Mouse (Mus musculus): ENCODE measurements around the gene Diaph2.
"Not testable (repeated sequence)": the region's sequence is repeated elsewhere in the genome, so short reads cannot be mapped to it uniquely, and the experiment has no call there.

The Diaph2 gene

GRCm38 (mm10) chrX:129833887-129834286 lies 84.3 kb downstream of the Diaph2 start:
- DNase-seq, result no peak

DNA sequence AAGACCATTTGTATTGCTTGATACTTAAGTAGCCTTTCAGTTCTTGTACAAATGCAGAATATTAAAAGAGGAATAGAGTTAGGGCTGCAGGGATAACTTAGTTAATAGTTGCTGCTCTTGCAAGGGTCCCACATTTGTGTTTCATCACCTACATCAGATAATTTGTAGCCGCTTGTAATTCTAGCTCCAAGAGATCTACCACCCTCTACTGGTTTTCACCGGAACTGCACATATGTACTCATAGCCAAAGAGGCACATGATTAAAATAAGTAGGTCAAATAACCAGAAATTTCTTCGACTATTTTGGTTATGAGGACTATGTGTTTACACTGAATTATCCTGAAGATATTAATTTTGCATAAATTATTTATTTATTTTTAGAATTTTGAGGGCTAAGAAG lies 134.9 kb downstream of the Diaph2 start:
- peak; percentile 1 for DNase-seq

DNA sequence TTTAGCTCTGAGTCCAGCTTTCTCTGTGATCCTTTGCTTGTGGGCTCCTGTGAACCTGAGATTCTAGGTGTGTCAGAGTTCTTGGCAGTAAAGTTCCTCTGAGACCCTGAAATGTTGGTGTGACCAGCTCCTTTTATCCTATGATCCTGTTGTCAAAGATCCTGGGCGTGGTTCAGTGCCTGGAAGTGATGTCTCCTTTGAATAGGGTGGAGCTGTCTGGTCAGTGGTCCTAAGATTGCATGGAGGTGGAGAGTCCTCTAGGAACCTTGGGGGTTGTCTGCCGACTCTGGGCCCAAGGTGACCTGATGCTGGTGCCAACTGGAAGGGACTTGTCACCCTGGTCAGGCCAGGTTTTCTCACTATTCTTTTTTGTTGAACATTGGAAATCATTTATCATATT lies 176.3 kb downstream of the Diaph2 start:
- DNase-seq, result no peak

GRCm38 (mm10) chrX:129974816-129975215 lies 225.3 kb downstream of the Diaph2 start:
- DNase-seq, result no peak

DNA sequence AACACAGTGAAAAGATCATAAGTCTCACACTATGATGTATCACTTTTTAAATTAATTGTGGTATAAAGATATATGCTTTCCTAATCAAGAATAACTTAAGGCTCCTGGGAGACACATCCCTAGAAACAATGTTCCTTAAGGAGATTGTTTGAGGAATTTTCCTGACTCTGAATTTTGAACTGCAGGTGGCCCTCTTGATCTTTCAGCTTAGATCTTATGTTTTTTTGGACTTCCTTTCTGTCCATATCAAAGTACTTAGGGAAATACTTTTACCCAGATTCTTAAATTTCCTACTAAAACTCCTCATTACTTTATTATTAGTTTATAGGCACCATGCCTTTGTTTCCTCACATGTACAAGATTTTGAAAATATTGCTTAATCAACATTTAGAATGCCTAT lies 258.7 kb downstream of the Diaph2 start:
- DNase-seq, result no peak

- no peak for DNase-seq
These were observed 270.2 kb downstream of the Diaph2 start for GRCm38 (mm10) chrX:130019735-130020134.

GRCm38 (mm10) chrX:130044525-130044924 lies 295.0 kb downstream of the Diaph2 start:
- DNase-seq, result no peak

- no peak for DNase-seq
These were observed 399.7 kb downstream of the Diaph2 start for GRCm38 (mm10) chrX:130149216-130149615.

DNA sequence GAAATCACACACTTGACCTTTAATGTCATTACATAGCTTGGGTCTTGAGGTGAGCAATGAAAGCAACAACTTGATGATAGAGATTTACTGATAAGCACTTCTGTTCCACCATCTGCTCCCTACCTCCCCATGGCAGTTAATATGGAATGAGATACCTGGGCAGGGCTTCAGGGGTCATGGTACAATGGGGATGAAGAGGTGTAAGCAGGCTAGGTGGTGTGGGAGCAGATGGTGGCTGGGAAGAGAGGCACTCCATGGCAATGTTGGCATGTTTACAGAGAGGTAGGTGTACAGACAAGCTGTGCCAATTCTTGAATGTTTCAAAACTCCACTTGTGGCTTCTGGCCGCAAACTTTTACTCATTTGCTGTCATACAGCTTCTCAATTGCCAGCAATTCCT lies 402.6 kb downstream of the Diaph2 start:
- DNase-seq, result no peak

DNA sequence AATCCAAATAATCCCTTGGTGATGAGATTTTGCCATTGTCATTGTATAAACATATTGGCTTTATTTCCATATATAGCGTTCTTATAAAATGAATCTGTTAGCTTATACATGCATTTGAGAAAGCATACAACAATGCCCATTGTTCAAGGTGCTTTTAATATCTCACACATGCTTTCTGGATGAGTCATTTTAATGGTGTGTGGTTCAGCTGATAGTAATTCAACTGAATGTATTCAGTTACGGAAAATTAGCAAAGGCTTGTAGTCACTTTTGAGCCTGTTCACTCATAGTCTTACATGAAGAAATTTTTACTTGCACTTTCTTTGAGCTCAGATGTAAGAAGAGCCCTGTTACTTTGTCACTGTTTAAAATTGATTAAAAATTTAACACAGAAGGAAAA lies 423.6 kb downstream of the Diaph2 start:
- no peak for DNase-seq

- no peak for DNase-seq
These were observed 438.3 kb downstream of the Diaph2 start for GRCm38 (mm10) chrX:130187891-130188290.

DNA sequence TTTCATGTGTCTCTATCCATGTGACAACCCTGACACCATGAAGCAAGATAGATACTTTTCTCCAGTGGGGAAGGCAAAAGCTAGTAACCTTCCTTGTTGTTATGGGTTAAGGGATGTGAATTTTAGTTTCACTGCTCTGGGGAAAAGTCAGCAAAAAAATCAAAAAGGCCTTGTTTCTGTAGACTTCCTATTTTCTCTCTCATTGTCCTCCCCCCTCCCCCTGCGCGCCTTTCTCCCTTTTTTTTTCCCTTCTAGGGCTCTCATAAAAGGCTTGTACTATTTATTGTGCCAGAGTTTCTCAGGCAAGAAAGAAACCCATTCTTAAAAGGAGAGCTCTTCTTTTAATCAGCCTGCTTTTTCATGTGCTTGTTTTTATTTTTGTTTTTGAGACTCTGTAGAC lies 438.9 kb downstream of the Diaph2 start:
- no peak for DNase-seq

DNA sequence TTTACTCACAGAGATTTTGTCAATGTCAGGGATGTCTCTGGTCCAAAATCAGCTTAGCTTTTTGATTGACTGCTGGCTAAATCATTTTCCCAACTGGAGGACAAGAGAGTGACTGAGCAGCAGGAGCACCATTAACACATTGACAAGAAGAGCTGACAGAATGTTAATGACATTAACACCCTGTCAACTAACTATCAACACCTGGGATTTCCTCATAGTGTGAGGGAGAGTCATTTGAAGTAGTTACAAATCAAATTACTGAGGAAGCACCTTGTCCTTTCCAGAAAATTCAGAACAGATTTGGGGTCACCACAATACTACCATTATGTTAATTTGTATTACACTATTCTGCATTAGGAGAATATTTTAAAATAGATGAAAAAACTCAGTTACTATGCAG lies 439.7 kb downstream of the Diaph2 start:
- DNase-seq, result no peak

- DNase-seq, result not testable (repeated sequence)
These were observed 447.9 kb downstream of the Diaph2 start for GRCm38 (mm10) chrX:130197412-130197811.

- no peak for DNase-seq
These were observed 455.7 kb downstream of the Diaph2 start for GRCm38 (mm10) chrX:130205243-130205642.

DNA sequence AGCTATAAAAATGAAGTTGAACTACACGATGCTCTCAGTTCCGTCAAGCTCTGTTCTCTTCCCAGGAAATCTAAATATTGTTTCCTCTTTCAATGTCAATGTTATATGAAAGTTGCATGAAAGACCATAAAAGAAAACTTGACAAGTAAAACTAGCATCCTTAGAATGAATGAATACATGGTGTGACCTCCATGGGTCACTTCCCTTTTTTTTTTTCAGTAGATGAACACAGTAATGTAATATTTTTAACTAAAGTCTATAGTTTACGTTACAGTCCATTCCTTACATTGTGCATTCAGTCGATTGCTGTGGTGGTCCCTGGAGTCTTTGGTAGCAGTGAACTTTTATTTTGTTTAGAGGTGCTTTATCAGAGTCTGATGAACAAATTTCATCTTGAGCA lies 462.7 kb downstream of the Diaph2 start:
- DNase-seq, result no peak

DNA sequence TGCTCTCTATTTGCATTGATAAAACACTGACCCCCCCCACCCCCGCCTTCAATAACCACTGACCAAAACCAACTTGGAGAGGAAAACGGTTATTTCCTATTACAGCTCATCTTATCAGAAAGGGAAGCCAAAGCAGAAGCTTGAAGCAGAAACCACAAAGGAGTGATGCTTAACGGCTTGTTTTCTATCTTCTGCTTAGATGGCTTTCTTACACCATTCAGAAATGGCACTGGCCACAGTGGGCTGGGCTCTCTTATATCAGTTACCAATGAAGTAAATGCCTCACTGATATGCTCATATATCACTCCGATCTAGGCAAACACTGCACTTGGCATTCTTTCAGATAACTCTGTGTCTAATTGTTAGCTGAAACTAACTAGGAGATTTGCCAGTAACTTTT lies 463.2 kb downstream of the Diaph2 start:
- DNase-seq, result no peak

DNA sequence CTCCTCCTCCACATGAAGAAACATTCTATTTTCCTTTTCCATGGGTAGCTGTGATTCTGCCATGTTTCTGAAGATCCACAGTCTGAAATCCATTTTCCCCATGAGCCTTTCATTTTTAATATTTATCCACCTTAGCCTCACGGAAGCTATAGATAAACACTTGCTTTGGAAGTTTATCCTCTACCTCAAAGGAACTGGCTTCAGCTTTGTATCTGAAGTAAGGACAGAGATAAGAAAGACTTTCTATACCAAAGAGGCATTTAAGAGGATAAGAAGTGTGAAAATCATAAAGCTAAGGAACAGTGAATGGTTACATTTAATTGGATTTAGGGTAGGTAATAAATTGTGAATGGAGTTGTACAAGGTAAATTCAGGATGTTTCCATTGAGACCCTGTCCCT lies 480.5 kb downstream of the Diaph2 start:
- no peak for DNase-seq

GRCm38 (mm10) chrX:130235167-130235566 lies 485.6 kb downstream of the Diaph2 start:
- no peak for DNase-seq

DNA sequence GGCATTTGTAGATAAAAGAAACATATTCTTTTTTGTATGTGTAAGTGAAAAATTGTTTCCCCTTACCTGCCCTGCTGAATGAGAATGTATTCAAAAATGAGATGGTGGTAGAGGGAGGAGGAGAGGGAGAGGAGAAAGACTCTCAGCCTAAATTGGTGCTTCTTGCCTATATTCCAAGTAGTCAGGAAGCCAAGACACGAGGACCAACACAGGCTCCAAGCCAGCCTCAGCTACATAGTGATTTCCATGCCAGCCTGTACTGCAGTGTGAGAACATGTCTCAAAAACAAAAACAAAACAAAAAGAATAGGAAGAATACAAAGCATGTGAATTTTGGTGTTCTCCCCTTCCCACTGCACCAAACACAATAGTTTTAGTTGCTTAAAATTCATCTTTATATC lies 497.1 kb downstream of the Diaph2 start:
- no peak for DNase-seq

- peak; percentile 1 for DNase-seq
These were observed 504.1 kb downstream of the Diaph2 start for GRCm38 (mm10) chrX:130253664-130254063.

- no peak for DNase-seq
These were observed 516.2 kb downstream of the Diaph2 start for GRCm38 (mm10) chrX:130265707-130266106.

DNA sequence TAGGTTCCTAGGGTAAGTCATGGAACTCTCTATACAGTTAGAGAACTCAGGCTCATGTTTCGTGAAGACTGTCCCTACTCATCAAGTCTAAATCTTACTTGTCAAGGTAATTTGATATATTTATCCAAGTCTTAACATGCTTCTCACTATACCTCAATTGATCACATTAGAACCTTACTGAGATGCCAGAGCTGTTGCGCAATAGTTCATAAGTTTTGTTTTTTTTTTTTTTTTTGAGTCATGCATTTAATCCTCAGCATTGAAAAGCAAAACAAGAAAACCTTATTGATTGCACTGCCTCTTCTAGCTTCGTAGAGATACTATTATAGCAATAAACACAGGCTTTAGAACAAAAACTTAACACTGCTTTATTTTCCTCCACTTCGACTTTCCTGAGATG lies 529.6 kb downstream of the Diaph2 start:
- DNase-seq, result no peak

DNA sequence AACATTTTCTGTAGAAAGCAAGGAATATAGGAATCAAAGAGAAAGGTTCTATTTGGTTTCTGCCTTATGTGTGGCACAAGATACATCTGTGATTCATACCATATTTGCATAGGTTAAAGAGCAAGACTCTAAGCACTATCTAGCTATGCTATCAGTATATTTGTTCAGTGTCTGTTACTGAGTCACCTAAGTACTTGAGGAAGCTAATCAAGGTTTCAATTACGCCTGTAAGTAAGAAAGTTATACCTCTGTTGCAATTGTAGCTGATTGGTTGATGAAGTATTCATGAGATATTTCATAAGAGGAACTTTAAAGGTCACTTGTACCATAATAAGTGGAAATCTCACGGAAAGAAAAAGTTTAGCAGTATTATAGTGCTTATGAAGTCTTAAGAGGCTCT lies 531.9 kb downstream of the Diaph2 start:
- DNase-seq, result no peak

GRCm38 (mm10) chrX:130287032-130287431 lies 537.5 kb downstream of the Diaph2 start:
- DNase-seq, result no peak

DNA sequence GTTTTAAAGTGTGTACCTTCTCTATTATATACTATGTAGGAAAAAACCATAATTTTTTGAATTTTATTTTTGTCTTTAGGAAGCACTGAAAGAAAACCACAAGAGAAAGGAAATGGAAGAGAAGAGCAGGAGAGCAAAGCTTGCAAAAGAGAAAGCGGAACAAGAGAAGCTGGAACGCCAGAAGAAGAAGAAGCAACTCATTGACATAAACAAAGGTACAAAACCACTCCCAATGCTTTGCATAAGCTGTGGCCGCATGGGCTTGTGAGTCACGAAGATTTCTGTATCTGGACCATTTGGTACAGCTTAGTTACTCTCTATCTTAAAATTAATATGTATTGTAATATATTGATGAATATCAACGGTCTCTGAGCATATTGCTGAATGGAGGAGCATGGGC lies 540.2 kb downstream of the Diaph2 start:
- DNase-seq, result no peak

Data from right cerebral cortex, postnatal 4 days (tissue).